Mouse (Mus musculus) bone marrow macrophage, adult 2 months (primary cell): ENCODE measurements around the gene Defb23.

Experiments used
- CTCF ChIP-seq: IDR thresholded peaks from 2 replicates; pipeline ENCODE4 v1.5.1; 2012; ENCODE audit warnings: low read depth, mild to moderate bottlenecking, low read length, moderate library complexity
- POLR2A ChIP-seq: IDR thresholded peaks from 2 replicates; pipeline ENCODE4 v1.6.1; 2012; ENCODE audit warnings: mild to moderate bottlenecking, low read depth, low read length, borderline replicate concordance

- TF ChIP-seq CTCF, result no peak
- no peak for TF ChIP-seq POLR2A
These were observed 50.4 kb downstream of the Defb23 start for GRCm38 (mm10) chr2:152413765-152414584.
